Mouse (Mus musculus): ENCODE data around the gene Kmo. TPM values are rescaled to one million over a fixed set of nuclear protein-coding genes. Genes with fewer than 3 reads are reported as not detected.

Kmo gene
- polyA plus RNA-seq, 1 experiment from 2014 or later = 0.09 TPM

DNA sequence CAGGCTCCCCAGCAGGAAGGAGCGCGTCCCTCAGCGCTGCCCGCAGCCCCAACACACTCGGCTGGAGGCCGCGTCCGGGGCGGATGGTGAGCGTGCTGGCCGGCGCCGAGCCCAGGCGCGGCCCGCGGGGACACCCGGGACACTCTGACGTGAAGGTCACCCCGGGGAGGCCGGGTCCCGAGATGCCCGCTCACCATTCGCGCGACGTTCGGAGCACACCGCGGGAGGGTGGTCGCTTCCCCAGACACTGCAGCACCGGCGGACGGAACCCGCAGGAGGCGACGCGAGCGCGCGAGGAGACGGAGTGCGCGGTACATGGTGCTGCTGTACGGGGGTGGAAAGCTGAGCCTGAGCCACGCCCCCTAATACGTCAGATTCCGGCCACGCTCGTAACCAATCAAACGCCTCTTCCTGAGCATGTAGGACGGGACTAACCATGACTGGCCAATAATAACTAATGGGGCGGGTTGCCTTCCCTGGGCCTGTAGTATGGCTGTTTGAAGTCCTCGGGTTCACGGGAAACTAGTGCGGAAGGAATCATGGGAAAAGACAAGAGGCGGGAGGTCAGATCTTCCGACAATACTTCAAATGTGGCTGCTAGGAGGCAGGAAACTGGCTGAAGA is 5.2 kb downstream of the Kmo start, which contains the start of gene Fh1:
Fh1 (minus strand) TSS at position 379 of the 623 bp plus-strand sequence.
- Histone ChIP-seq H3K36me3 (ENCODE audit: control insufficient read depth, insufficient read depth, low read length) (no peaks in the 10 kb centered on the region), H3K9me3 (replicated peaks; ENCODE audit: control insufficient read depth, low read length) (no peaks in the 10 kb centered on the region), H3K9ac (ENCODE audit: low read depth, low read length) (peak within 1 kb of the TSS; percentile 90), H3K4me2 (peak within 1 kb of the TSS; percentile 82), H3K4me1 (ENCODE audit: control insufficient read depth, insufficient read depth, low read length) (peaks cover 9% of the 10 kb centered on the region), H3K4me3 (ENCODE audit: low read depth, low read length) (peak within 1 kb of the TSS; percentile 86), H3K27me3 (ENCODE audit: control insufficient read depth, insufficient read depth, low read length) (no peaks in the 10 kb centered on the region), H3K27ac (ENCODE audit: low read depth, low read length) (peak within 1 kb of the TSS; percentile 80)
- peak; percentile 100 for ATAC-seq (replicated peaks; ENCODE audit: insufficient number of reproducible peaks, low FRiP score, low TSS enrichment)
- under 1% methylated on average over 58 of the region's 58 CpGs for WGBS (ENCODE audit: insufficient replicate concordance)

DNA sequence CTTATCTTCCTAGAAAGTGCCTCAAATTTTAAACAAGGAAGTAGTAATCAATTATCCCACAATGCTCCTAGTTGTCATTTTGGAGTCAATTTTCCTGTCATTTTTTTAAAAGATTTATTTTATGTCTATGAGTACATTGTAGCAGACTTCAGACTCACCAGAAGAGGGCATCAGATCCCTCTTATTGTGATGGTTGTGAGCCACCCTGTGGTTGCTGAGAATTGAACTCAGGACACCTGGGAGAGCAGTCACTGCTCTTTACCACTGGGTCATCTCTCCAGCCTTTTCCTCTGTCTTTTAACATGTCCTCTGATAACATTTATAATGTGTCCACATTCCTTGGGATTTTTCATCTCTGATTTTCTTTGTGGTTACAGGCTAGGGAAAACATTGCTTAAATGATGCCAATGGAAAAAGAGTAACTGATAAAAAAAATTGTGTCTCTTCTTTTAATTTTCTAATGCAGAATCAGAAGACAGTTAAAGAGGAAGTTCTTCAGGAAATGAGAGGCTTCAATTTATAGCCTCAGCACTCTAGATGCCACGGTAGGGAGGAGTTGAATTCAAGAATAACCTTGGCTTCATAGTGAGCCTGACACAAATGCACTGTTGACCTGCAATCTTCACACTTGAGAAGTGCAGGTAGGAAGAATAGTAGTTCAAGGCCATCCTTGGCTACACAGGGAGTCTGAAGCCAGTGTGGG is 6.0 kb downstream of the Kmo start:
- Histone ChIP-seq H3K9ac (ENCODE audit: low read depth, low read length) (peak overlapping the region; percentile 90), H3K4me2 (peak overlapping the region; percentile 75), H3K4me1 (ENCODE audit: control insufficient read depth, insufficient read depth, low read length) (peaks cover 9% of the 10 kb centered on the region), H3K36me3 (ENCODE audit: control insufficient read depth, insufficient read depth, low read length) (no peaks in the 10 kb centered on the region), H3K4me3 (ENCODE audit: low read depth, low read length) (peak overlapping the region; percentile 86), H3K9me3 (replicated peaks; ENCODE audit: control insufficient read depth, low read length) (no peaks in the 10 kb centered on the region), H3K27me3 (ENCODE audit: control insufficient read depth, insufficient read depth, low read length) (no peaks in the 10 kb centered on the region), H3K27ac (ENCODE audit: low read depth, low read length) (peak overlapping the region; percentile 78)
- ATAC-seq (replicated peaks; ENCODE audit: insufficient number of reproducible peaks, low FRiP score, low TSS enrichment) = peak; percentile 55; the same call in 1 of the 2 replicates
- 82% methylated on average over 1 of the region's 1 CpGs for WGBS (ENCODE audit: insufficient replicate concordance)

DNA sequence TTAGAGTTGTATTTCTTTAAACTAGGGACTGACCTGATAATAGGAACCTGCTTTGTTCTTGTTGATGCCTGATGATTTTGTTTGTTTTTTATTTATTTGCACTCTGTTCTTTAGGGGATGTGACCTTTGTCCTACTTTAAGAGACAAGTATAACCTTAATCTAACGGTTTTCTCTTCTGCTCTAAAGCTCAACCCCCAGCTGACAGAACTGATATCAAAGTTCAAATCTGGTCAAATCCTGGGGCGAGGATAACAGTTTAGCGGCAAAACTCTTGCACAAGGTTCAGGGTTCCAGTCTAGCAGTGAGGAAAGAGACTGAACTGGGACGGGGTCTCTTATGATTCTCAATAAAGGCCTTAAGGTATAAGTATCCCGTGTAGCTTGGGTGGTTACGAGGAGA is 9.1 kb downstream of the Kmo start:
- Histone ChIP-seq H3K27ac (ENCODE audit: low read depth, low read length) (no peak overlapping the region), H3K4me3 (ENCODE audit: low read depth, low read length) (no peak overlapping the region), H3K4me2 (no peak overlapping the region), H3K9ac (ENCODE audit: low read depth, low read length) (no peak overlapping the region), H3K27me3 (ENCODE audit: control insufficient read depth, insufficient read depth, low read length) (no peaks in the 10 kb centered on the region), H3K9me3 (replicated peaks; ENCODE audit: control insufficient read depth, low read length) (no peaks in the 10 kb centered on the region), H3K36me3 (ENCODE audit: control insufficient read depth, insufficient read depth, low read length) (no peaks in the 10 kb centered on the region), H3K4me1 (ENCODE audit: control insufficient read depth, insufficient read depth, low read length) (peaks cover 3% of the 10 kb centered on the region)
- no peak for ATAC-seq (replicated peaks; ENCODE audit: insufficient number of reproducible peaks, low FRiP score, low TSS enrichment)
- WGBS (ENCODE audit: insufficient replicate concordance) = 80% methylated on average over 6 of the region's 6 CpGs

DNA sequence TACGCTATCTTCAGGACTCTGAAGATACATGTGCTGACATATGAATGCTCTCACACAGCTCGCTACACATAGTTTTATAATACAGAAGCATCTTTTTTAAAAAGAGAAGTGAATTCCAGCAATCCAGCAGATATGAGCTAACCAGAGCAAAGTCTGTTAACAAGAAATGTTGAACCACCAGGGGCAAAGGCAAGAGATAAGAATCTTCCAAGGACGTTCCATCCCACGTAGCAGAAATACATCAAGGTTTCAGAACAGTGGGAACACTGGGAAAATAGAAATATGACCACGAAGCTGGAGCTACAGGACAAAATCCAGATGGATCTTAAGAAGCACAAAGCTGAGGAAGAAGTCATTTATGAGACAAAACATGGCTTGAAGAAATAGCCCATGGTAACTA is 10.2 kb downstream of the Kmo start:
- no peak for ATAC-seq (replicated peaks; ENCODE audit: insufficient number of reproducible peaks, low FRiP score, low TSS enrichment)
- Histone ChIP-seq H3K9me3 (replicated peaks; ENCODE audit: control insufficient read depth, low read length) (no peaks in the 10 kb centered on the region), H3K4me3 (ENCODE audit: low read depth, low read length) (no peak overlapping the region), H3K27ac (ENCODE audit: low read depth, low read length) (no peak overlapping the region), H3K27me3 (ENCODE audit: control insufficient read depth, insufficient read depth, low read length) (no peaks in the 10 kb centered on the region), H3K4me1 (ENCODE audit: control insufficient read depth, insufficient read depth, low read length) (no peaks in the 10 kb centered on the region), H3K36me3 (ENCODE audit: control insufficient read depth, insufficient read depth, low read length) (no peaks in the 10 kb centered on the region), H3K9ac (ENCODE audit: low read depth, low read length) (no peak overlapping the region), H3K4me2 (no peak overlapping the region)
- 77% methylated on average over 5 of the region's 5 CpGs for WGBS (ENCODE audit: insufficient replicate concordance)

DNA sequence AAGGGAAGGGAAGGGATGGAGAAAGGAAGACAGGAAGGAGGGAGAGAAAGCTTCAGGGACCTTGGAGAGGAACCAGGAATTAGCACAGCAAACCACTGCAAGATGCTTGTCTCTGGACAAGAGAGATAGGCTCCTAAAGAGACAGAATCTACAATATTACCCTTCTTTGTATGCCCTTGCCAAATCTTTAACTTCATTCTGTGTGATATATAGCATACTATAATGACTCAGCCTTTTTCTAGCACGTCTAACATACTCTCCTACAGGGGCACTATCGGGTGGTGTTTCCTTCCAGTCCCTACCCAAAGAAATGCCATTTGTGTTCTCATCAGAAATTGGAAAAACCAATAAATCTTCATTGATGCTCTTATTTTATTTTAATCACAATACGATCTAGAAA is 10.9 kb downstream of the Kmo start:
- no peaks in the 10 kb centered on the region for H3K9me3 ChIP-seq (replicated peaks; ENCODE audit: control insufficient read depth, low read length)
- no peak overlapping the region for H3K4me2 ChIP-seq
- no peaks in the 10 kb centered on the region for H3K4me1 ChIP-seq (ENCODE audit: control insufficient read depth, insufficient read depth, low read length)
- H3K27ac ChIP-seq (ENCODE audit: low read depth, low read length) = no peak overlapping the region
- no peaks in the 10 kb centered on the region for H3K36me3 ChIP-seq (ENCODE audit: control insufficient read depth, insufficient read depth, low read length)
- WGBS (ENCODE audit: insufficient replicate concordance) = 80% methylated on average over 3 of the region's 3 CpGs
- peaks cover under 1% of the 10 kb centered on the region; the same call in 1 of the 2 replicates for H3K27me3 ChIP-seq (ENCODE audit: control insufficient read depth, insufficient read depth, low read length)
- H3K4me3 ChIP-seq (ENCODE audit: low read depth, low read length) = no peak overlapping the region
- no peak overlapping the region for H3K9ac ChIP-seq (ENCODE audit: low read depth, low read length)
- no peak for ATAC-seq (replicated peaks; ENCODE audit: insufficient number of reproducible peaks, low FRiP score, low TSS enrichment)

DNA sequence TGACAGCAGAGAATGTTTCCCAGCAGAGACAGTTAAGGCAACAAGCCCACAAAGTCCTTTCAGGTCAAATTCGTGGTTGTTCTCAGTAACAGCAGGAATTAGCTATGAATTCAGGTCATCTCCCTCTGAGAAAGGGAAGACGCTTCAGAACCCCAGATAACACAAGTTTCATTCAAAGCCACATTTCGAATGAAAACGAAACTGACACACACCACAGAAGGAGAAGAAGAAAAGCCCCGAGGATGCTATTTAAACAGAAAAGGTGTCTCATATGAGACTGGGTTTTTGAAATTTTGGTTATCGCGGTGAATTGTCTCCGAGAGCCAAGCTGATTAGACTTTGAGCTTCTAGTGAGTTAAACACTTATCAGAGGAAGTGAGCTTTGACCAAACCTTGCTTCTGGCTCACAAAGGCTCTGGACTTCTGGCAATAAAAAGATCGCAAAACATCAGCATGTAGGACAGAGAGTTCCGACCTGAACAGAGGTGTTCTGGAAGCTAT is 11.6 kb downstream of the Kmo start:
- no peaks in the 10 kb centered on the region for H3K4me1 ChIP-seq (ENCODE audit: control insufficient read depth, insufficient read depth, low read length)

DNA sequence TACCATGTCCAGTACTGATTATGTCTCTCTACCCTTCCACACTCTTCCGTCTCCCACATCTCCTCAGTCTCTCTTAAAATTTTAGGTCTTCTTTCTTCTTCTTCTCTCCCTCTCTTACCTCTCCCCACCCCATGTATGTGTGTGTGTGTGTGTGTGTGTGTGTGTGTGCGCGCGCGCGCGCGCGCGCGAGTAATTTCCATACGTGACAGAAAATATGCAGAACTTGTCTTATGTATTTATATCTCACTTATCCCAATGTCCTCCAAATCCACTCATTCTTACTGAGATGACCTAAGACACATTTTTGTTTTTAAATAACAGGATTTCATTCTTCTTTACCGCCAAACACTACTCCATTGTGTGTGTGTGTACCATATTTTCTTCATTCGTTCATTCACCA is 12.3 kb downstream of the Kmo start:
- Histone ChIP-seq H3K27me3 (ENCODE audit: control insufficient read depth, insufficient read depth, low read length) (peaks cover 3% of the 10 kb centered on the region; the same call in 1 of the 2 replicates), H3K4me3 (ENCODE audit: low read depth, low read length) (no peak overlapping the region), H3K27ac (ENCODE audit: low read depth, low read length) (no peak overlapping the region), H3K36me3 (ENCODE audit: control insufficient read depth, insufficient read depth, low read length) (no peaks in the 10 kb centered on the region), H3K4me1 (ENCODE audit: control insufficient read depth, insufficient read depth, low read length) (no peaks in the 10 kb centered on the region), H3K4me2 (no peak overlapping the region), H3K9me3 (replicated peaks; ENCODE audit: control insufficient read depth, low read length) (no peaks in the 10 kb centered on the region), H3K9ac (ENCODE audit: low read depth, low read length) (no peak overlapping the region)
- no peak for ATAC-seq (replicated peaks; ENCODE audit: insufficient number of reproducible peaks, low FRiP score, low TSS enrichment)
- WGBS (ENCODE audit: insufficient replicate concordance) = 95% methylated on average over 14 of the region's 14 CpGs

More for the DNA sequence above, 11.6 kb downstream of the Kmo start:
- no peak for ATAC-seq (replicated peaks; ENCODE audit: insufficient number of reproducible peaks, low FRiP score, low TSS enrichment)
- 76% methylated on average over 10 of the region's 10 CpGs for WGBS (ENCODE audit: insufficient replicate concordance)
- H3K27ac ChIP-seq (ENCODE audit: low read depth, low read length) = no peak overlapping the region
- no peaks in the 10 kb centered on the region for H3K9me3 ChIP-seq (replicated peaks; ENCODE audit: control insufficient read depth, low read length)
- no peaks in the 10 kb centered on the region for H3K36me3 ChIP-seq (ENCODE audit: control insufficient read depth, insufficient read depth, low read length)
- H3K4me2 ChIP-seq = no peak overlapping the region
- peaks cover 3% of the 10 kb centered on the region; the same call in 1 of the 2 replicates for H3K27me3 ChIP-seq (ENCODE audit: control insufficient read depth, insufficient read depth, low read length)
- no peak overlapping the region for H3K4me3 ChIP-seq (ENCODE audit: low read depth, low read length)
- no peak overlapping the region for H3K9ac ChIP-seq (ENCODE audit: low read depth, low read length)

DNA sequence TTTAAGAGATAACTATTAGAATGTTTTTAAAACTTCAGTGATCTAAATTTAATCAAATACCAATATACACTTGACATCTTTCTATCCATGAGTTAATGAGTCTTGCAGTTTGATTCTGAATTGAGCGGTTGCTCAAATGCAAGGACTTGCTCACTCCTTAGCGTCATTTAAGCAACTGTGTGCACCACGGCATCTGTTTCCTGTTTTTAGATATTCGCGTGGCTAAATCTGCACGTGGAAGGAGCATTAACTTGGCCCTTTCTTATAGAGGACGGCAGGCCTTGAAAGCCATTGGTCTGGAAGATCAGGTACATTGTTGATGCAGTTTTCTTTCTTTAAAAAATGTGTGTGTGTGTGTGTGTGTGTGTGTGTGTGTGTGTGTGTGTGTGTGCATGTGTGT is 17.5 kb downstream of the Kmo start:
- WGBS (ENCODE audit: insufficient replicate concordance) = 76% methylated on average over 7 of the region's 7 CpGs
- no peaks in the 10 kb centered on the region for H3K4me1 ChIP-seq (ENCODE audit: control insufficient read depth, insufficient read depth, low read length)
- H3K9me3 ChIP-seq (replicated peaks; ENCODE audit: control insufficient read depth, low read length) = no peaks in the 10 kb centered on the region
- H3K4me2 ChIP-seq = no peak overlapping the region
- no peak overlapping the region for H3K9ac ChIP-seq (ENCODE audit: low read depth, low read length)
- no peaks in the 10 kb centered on the region for H3K36me3 ChIP-seq (ENCODE audit: control insufficient read depth, insufficient read depth, low read length)
- H3K27me3 ChIP-seq (ENCODE audit: control insufficient read depth, insufficient read depth, low read length) = peaks cover 3% of the 10 kb centered on the region; the same call in 1 of the 2 replicates
- no peak overlapping the region for H3K4me3 ChIP-seq (ENCODE audit: low read depth, low read length)
- no peak for ATAC-seq (replicated peaks; ENCODE audit: insufficient number of reproducible peaks, low FRiP score, low TSS enrichment)
- no peak overlapping the region for H3K27ac ChIP-seq (ENCODE audit: low read depth, low read length)
